Mouse (Mus musculus): ENCODE measurements around the gene A030005L19Rik.
"Not testable (repeated sequence)": the region's sequence is repeated elsewhere in the genome, so short reads cannot be mapped to it uniquely, and the experiment has no call there.

The A030005L19Rik gene

DNA sequence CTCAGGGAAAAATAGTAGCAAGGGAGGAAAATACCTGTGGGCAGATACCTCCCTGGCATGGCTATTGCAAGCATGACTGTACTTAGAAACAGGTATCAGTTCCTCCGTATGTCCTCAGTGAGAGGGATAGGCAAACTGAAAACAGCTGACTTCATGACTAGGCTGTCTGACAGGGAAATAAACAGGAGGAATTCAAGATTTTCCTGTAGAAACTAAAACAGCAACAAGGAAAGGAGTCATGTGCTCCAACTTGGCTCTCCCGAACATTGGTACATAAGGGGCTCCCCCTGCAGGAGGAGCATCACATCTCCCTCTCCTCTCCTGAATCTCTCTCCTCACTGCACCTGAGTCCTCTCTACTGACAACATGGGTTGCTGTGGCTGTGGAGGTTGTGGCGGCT lies at the start of gene A030005L19Rik:
A030005L19Rik (plus strand) TSS at position 301 of the 400 bp plus-strand sequence.
- in situ Hi-C loops (cut with MseI, MboI): no loop called here

DNA sequence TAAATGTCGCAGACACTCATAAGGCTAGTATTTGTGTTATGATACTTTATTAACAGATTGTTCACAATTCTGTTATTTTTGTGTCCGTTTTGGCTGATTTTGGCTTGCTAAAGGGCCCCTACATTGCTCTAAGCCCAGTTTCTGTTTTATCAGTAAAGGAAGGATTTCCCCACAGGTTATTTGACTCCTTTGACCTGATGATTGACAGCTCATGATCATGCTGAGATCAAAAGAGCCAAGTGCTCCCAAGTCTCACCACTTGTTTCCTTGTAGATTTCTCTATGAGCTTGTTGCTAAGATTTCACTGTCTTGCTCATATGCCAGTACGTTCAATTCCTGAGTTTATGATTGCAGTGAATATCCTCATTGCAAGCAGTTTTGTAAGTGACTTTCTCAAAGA lies 42.9 kb upstream of the A030005L19Rik start:
- in situ Hi-C loops (cut with MseI, MboI): no loop called here

DNA sequence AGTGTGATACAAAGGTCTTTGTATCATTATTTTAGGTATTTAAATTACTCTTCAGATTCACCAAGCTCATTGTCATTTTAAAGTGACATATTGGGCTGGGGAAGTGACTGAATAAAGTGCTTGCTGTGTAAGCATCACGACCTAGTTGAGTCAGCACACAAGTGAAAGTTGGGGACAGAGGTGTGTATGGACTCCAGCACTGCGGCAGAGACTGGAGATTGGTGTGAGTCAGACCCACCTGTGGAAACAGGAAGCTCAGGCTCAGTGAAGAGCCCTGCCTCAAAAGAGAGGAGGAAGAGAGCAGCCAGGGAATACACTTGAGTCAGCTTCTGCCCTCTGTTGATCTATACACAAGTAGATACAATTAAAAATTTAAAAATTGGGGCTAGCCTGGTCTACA lies 34.0 kb upstream of the A030005L19Rik start:
- in situ Hi-C loops (cut with MseI, MboI): no loop called here

DNA sequence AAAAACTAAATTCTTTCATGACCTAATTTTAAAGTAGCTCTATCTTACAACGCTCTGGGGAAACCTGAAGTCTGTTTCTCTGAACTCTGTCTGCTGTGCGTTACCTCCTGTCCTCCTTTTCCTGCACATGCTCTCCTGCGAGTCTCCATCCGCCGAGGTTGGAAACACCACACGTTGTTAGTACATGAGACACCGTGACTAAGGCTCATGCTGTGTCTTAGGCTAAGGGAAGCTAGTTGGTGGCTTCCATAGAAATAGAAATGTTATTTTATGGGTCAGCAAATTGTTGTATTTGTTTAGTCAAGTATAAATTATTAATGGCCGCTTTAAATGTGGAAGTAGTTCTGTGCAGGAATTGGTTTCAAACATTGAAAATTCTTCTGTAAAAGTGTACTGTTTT lies 32.9 kb upstream of the A030005L19Rik start:
- in situ Hi-C loops (cut with MseI, MboI): no loop called here

DNA sequence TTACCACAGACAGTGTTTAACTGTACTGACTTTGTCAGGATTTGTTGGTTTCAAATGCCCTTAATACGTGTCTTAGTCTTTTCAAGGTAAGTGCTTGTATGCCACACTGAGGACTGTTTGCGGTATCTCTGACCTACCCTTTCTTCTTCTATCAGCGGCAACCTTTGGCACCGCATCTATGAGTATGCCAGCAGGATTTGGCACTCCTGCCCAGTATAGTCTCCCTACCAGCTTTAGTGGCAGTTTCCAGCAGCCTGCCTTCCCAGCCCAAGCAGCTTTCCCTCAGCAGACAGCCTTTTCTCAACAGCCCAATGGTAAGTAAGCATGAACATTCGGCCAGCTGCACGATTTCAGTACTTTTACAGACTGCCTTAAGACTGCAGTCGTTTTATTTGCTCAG lies 19.9 kb upstream of the A030005L19Rik start:
- in situ Hi-C loops (cut with MseI, MboI): no loop called here

DNA sequence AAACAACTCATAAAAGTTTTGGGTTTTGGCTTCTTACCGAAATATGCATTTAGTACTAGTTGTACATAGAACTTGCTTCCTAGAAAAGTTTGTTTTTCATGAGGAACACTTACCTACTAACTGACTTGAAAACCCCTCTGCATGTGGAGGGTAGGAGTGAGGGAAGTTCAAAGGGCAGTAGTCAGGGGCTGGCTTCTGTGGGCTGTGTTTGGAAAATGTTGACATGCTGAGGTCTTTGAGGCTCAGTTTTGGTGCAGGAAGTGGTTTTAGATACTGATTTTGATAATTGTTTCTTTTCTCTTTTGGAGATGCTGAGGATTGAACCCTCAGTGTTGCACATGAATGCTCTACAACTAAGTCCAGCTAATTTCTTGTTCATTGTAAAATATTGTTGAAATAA lies 12.6 kb upstream of the A030005L19Rik start:
- in situ Hi-C loops (cut with MseI, MboI): no loop called here

DNA sequence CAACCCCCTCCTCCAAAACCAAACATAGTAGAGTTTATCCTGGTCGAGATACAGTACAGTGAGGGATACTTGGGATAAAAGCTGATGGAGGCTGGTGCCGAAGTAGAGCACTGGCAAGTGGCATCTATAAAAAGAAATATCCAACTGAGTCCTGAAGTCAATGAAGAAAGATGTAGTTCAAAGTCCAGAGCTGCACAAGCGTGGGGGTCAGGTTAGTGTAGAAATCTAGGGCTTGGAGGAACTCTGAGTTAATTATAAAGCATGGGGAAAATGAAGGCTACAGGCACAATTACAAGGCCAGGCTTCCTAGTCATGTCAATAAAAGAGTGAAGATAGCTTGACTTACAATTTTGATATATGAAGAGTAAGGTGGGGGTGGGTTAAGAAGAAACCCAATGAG lies 11.9 kb upstream of the A030005L19Rik start:
- in situ Hi-C loops (cut with MseI, MboI): no loop called here

DNA sequence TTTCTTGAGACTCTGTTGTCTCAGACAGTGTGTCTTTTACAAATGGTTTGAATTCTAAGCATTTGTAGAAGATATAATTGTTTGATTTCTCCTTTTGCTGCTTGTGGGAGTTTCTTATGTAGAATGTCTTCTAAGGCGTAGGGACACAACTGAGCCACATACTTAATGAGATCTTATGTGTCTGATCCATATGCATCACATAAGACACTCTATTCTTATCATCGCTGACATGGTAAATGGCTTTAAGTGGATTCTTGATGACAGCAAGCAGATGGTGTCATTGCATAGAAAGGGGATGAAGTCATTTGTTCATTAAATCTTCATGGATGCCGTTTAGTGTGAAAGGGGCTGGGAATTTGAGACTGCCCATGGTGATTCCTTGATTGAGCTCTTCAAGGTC lies 7.2 kb upstream of the A030005L19Rik start:
- in situ Hi-C loops (cut with MseI, MboI): no loop called here

DNA sequence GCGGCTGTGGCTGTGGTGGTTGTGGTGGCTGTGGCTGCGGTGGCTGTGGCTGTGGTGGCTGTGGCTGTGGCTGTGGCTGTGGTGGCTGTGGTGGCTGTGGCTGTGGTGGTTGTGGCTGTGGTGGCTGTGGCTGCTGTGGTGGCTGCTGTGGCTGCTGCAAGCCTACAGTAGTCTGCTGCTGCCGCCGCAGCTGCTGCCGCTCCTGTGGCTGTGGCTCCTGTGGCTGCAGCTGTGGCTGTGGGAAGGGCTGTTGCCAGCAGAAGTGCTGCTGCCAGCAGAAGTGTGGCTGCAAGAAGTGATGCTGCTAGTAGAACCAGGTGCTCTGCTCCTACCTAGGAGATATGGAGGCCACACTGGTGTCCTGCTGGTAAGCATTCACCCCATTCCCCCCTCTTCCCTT lies 309 bp downstream of the A030005L19Rik start:
- in situ Hi-C loops (cut with MseI, MboI): not testable (repeated sequence)

DNA sequence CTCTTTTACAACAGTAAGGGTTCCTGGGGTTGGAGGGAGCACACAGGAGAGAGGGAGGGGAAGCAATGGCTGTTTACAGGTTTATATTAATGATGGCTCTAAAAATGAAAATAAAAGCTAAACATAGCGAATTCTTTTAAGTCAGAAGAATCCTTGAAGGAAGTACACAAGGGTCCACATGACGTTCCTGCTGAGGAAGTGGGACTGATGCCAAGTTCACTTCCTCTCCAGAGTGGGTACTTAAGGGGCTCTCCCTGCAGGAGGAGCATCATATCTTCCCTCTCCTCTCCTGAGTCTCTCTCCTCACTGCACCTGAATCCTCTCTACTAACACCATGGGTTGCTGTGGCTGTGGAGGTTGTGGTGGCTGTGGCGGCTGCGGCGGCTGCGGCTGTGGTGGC lies 11.5 kb downstream of the A030005L19Rik start, which contains the start of gene A030014E15Rik:
A030014E15Rik (plus strand) TSS at position 268 of the 400 bp plus-strand sequence.
- in situ Hi-C loops (cut with MseI, MboI): no loop called here

DNA sequence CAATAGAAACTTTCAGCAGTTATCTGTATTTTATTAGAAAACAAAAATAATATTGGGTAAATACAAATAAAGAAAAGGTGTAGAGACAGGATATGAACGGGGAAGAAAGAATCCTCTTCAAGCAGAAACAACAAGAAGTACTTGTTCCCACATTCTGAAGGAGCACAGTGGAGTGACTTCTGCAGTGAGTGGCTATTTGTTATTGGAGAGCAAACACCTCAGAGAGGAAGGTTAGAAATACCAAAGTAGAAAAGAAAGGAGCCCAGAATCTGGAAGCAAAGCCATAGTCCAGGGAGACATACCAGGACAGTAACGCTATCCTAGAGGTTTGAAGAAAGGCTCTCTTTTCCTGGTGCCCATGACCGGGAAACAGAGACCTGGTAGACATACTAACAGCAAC lies 17.4 kb downstream of the A030005L19Rik start:
- in situ Hi-C loops (cut with MseI, MboI): not testable (repeated sequence)

DNA sequence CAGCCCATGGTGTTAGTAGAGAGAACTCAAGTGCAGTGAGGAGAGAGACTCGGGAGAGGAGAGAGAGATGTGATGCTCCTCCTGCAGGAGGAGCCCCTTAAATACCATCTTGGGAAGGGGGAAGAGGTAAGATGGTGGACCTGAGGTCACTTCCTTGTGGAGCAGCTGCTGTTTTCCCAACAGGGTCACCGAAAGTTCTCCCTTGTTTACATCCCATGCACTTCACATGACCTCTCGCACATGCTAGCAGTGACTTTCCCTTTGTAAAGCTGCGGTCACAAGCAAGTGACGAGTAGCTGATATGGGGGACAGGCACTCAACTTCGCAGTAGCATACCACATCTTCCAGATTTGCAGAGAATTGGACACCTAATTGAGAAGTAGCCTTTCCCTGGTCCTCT lies 18.2 kb downstream of the A030005L19Rik start, which contains the start of gene Gm6217:
Gm6217 (minus strand) TSS at position 74 of the 400 bp plus-strand sequence.
- in situ Hi-C loops (cut with MseI, MboI): not testable (repeated sequence)

DNA sequence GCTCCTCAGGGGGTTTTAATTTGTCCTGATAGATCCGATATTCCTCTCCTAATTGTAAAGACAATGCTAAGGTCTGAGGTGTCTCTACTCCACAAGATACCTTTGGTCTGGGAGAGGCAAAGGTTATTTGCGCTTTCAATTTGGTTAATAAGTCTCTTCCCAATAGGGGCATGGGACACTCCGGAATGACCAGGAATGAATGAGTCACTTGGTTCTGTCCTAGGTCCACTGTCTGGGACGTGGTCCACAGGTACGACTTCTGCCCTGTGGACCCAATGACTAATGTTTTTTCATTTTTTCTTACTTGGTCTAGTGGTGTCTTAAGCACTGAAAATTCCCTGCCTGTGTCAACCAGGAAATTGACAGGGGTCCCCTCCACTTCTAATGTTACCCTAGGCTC lies 25.5 kb downstream of the A030005L19Rik start:
- in situ Hi-C loops (cut with MseI, MboI): no loop called here

DNA sequence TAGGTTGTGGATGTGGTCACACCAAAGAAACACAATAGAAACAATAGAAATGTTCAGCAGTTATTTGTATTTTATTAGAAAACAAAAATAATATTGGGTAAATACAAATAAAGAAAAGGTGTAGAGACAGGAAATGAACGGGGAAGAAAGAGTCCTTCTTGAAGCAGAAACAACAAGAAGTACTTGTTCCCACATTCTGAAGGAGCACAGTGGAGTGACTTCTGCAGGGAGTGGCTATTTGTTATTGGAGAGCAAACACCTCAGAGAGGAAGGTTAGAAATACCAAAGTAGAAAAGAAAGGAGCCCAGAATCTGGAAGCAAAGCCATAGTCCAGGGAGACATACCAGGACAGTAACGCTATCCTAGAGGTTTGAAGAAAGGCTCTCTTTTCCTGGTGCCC lies 29.4 kb downstream of the A030005L19Rik start:
- in situ Hi-C loops (cut with MseI, MboI): not testable (repeated sequence)

DNA sequence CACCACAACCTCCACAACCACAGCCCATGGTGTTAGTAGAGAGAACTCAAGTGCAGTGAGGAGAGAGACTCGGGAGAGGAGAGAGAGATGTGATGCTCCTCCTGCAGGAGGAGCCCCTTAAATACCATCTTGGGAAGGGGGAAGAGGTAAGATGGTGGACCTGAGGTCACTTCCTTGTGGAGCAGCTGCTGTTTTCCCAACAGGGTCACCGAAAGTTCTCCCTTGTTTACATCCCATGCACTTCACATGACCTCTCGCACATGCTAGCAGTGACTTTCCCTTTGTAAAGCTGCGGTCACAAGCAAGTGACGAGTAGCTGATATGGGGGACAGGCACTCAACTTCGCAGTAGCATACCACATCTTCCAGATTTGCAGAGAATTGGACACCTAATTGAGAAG lies 30.2 kb downstream of the A030005L19Rik start, which contains the start of gene A030003K21Rik:
A030003K21Rik (minus strand) TSS at position 94 of the 400 bp plus-strand sequence.
- in situ Hi-C loops (cut with MseI, MboI): not testable (repeated sequence)

DNA sequence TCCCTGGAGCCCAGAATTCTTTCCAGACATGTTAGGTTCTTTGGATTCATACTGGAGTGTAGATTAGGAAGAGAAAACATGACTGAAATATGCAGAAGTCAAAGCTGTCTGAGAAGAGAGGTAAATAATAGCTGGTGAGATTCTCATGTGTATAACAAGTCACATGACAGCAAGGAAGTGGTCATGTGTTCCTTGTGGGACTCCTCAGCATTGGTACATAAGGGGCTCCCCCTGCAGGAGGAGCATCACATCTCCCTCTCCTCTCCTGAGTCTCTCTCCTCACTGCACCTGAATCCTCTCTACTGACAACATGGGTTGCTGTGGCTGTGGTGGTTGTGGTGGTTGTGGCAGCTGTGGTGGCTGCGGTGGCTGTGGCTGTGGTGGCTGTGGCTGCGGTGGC lies 32.9 kb downstream of the A030005L19Rik start:
- in situ Hi-C loops (cut with MseI, MboI): not testable (repeated sequence)

DNA sequence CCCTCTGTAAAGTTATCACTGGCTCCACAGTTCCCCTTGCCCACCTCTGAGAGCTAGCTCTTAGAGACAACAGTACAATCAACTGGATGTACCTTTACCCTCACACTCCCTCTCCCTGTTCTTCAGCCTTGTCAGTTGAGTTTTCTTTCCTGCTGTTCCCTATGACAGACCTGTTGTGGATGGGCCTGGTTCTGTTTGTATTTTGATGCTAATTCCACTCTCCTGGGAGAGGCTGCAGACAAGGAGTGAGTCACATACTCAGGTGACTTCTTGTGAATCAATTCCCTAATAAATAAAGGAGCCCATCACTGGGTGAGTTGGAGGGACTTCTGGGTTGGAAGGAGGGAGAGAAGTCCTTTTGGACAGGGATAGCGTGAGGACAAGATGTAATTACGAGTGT lies 35.5 kb downstream of the A030005L19Rik start:
- in situ Hi-C loops (cut with MseI, MboI): no loop called here

DNA sequence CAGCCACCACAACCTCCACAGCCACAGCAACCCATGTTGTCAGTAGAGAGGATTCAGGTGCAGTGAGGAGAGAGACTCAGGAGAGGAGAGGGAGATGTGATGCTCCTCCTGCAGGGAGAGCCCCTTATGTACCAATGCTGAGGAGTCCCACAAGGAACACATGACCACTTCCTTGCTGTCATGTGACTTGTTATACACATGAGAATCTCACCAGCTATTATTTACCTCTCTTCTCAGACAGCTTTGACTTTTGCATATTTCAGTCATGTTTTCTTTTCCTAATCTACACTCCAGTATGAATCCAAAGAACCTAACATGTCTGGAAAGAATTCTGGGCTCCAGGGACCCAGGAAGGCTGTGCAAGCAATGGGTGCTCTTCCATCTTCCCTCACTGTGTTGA lies 42.8 kb downstream of the A030005L19Rik start, which contains the start of gene Gm7544:
Gm7544 (minus strand) TSS at position 101 of the 400 bp plus-strand sequence.
- in situ Hi-C loops (cut with MseI, MboI): not testable (repeated sequence)

DNA sequence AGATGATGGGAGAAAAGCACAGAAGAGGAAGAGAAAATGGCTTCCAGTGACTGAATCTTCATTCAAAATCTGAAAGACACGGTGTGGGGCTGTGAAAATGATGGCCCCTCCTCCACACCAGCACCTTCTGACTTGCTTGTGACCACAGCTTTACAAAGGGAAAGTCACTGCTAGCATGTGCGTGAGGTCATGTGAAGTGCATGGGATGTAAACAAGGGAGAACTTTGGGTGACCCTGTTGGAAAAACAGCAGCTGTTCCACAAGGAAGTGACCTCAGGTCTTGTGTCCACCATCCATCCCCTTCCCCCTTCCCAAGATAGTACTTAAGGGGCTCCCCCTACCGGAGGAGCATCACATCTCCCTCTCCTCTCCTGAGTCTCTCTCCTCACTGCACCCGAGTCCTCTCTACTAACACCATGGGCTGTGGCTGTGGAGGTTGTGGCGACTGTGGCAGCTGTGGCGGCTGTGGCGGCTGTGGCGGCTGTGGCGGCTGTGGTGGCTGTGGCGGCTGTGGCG lies 46.8 kb downstream of the A030005L19Rik start, which contains the start of gene Gm47955:
Gm47955 (plus strand) TSS at position 417 of the 516 bp plus-strand sequence.
- in situ Hi-C loops (cut with MseI, MboI): no loop called here
